In genomic region chr8:78813021-78813420, GRCm38 (mm10) we compare ENCODE assay signal across 15 mouse cellular contexts. TPM values are rescaled to one million over a fixed set of nuclear protein-coding genes. Genes with fewer than 3 reads are reported as not detected.
DNase-seq lines count a peak whose midpoint lies in the region; ATAC-seq lines count a peak whose summit lies in the region.
"Had no signal": no experiment of that assay in that cellular context is flagged by ENCODE, and none has a peak within 500 bp of the region (broad histone marks: within the 10 kb centered on the region; RNA-seq: fewer than 3 reads in every experiment).

No protein-coding gene starts in this region.

- no peak overlapping the region for H3K4me3 ChIP-seq in kidney, embryonic 15.5 days (replicated peaks)
- H3K4me3 ChIP-seq in stomach, embryonic 14.5 days (ENCODE audit: low read depth, low read length) = no peak overlapping the region
- H3K4me3 ChIP-seq: erythroblast, embryonic 14.5 days; hindbrain, embryonic 10.5 days had no signal

- H3K36me3 ChIP-seq in kidney, embryonic 15.5 days = peaks cover 68% of the 10 kb centered on the region
- peaks cover 42% of the 10 kb centered on the region for H3K36me3 ChIP-seq in stomach, embryonic 14.5 days (ENCODE audit: control insufficient read depth, insufficient read depth, low read length)

- peak overlapping the region; percentile 64; the same call in 1 of the 2 replicates for H3K27ac ChIP-seq in kidney, embryonic 15.5 days
- no peak overlapping the region for H3K27ac ChIP-seq in stomach, embryonic 14.5 days (ENCODE audit: low read length)
- H3K27ac ChIP-seq: hindbrain, embryonic 10.5 days had no signal

- no peaks in the 10 kb centered on the region for H3K27me3 ChIP-seq in kidney, embryonic 15.5 days
- H3K27me3 ChIP-seq in stomach, embryonic 14.5 days (ENCODE audit: control insufficient read depth, insufficient read depth, low read length) = no peaks in the 10 kb centered on the region

- H3K9ac ChIP-seq in kidney, embryonic 15.5 days = no peak overlapping the region
- no peak overlapping the region for H3K9ac ChIP-seq in stomach, embryonic 14.5 days (replicated peaks; ENCODE audit: low read depth, low read length)

- H3K9me3 ChIP-seq in kidney, embryonic 15.5 days (replicated peaks) = no peaks in the 10 kb centered on the region
- H3K9me3 ChIP-seq in stomach, embryonic 14.5 days (ENCODE audit: control insufficient read depth, low read depth, low read length) = no peaks in the 10 kb centered on the region
- H3K9me3 ChIP-seq: G1E; hindbrain, embryonic 10.5 days had no signal

- H3K4me2 ChIP-seq in kidney, embryonic 15.5 days = no peak overlapping the region
- no peak overlapping the region for H3K4me2 ChIP-seq in stomach, embryonic 14.5 days (replicated peaks; ENCODE audit: low read depth, low read length)
- H3K4me2 ChIP-seq: heart, embryonic 11.5 days had no signal

- WGBS in kidney, embryonic 15.5 days = 58% methylated on average over 9 of the region's 9 CpGs
- WGBS in stomach, embryonic 14.5 days = 58% methylated on average over 9 of the region's 9 CpGs

- H3K4me1 ChIP-seq in kidney, embryonic 15.5 days = peaks cover 8% of the 10 kb centered on the region; the same call in 1 of the 2 replicates
- H3K4me1 ChIP-seq in stomach, embryonic 14.5 days (ENCODE audit: control insufficient read depth, insufficient read depth, low read length) = peaks cover 11% of the 10 kb centered on the region

- peak; percentile 71 for ATAC-seq in kidney, embryonic 15.5 days (replicated peaks; ENCODE audit: low FRiP score)
- ATAC-seq in stomach, embryonic 14.5 days (ENCODE audit: insufficient number of reproducible peaks, insufficient read depth, low FRiP score, low read depth) = peak; percentile 69; the same call in 1 of the 2 replicates

- peak; percentile 26 for DNase-seq in kidney, adult 11 months
- DNase-seq in kidney, postnatal 25 days = no peak
- peak; percentile 14 to 29 for DNase-seq in gastrocnemius, adult 8-10 months (ENCODE audit: low spot score in 2 of 2)
- no peak for DNase-seq in layer of hippocampus, adult 18-20 months (ENCODE audit: low spot score in 2 of 2)
- no peak for DNase-seq in left cerebral cortex, adult 11 months (ENCODE audit: low spot score)
- no peak for DNase-seq in left cerebral cortex, adult 9 months (ENCODE audit: low spot score in 2 of 2)
- DNase-seq: adrenal gland, postnatal 36 days; layer of hippocampus, postnatal 36 days; lung, adult 2 months had no signal

RNA-seq across cellular contexts. Expression of gene Lsm6, which starts 7.9 kb away (rescaled TPM):
- total RNA-seq in gastrocnemius, adult 8-10 months (2022) = 100 to 1,000 TPM in 1 of 4 experiments, 10 to 100 TPM in 3; 83.6 to 122 (median 92.4) TPM
- polyA plus RNA-seq in kidney, embryonic 15.5 days (2015; fragmentation: Nextera tagmentation; extraction: Ambion mirVana) = 209 and 225 TPM in 2 replicates
- 231 and 260 TPM in 2 replicates for polyA plus RNA-seq in stomach, embryonic 14.5 days (2014; fragmentation: Nextera tagmentation; extraction: Ambion mirVana)
- 10 to 100 TPM; 51.5 to 51.7 TPM for total RNA-seq in layer of hippocampus, adult 18-20 months (2021)

Comparison
In these comparisons a context has a peak if more than half of its experiments do, and no peak if none do; other contexts are left out.
1. DNase-seq: peak in kidney, adult 11 months (single experiment) and gastrocnemius, adult 8-10 months (2 of 2); none in kidney, postnatal 25 days (0 of 2), layer of hippocampus, adult 18-20 months (0 of 2), left cerebral cortex, adult 11 months (single experiment) and left cerebral cortex, adult 9 months (0 of 2).